Mouse (Mus musculus): Measurements from ENCODE around the gene C1ql4.

GRCm38 (mm10) chr15:99039306-99039705 is 48.3 kb downstream of the C1ql4 start:
- TF ChIP-seq GATA1 (IDR thresholded peaks at IDR 0.05; ENCODE audit: borderline replicate concordance, low read length): no peak
- TF ChIP-seq FLI1 (IDR thresholded peaks at IDR 0.05; ENCODE audit: low read length): no peak
